Mouse (Mus musculus): ENCODE data around the gene Ndufs7.

GRCm38 (mm10) chr10:80238306-80238705 lies 10.6 kb upstream of the Ndufs7 start:
- TF ChIP-seq CTCF (IDR thresholded peaks at IDR 0.05; ENCODE audit: borderline replicate concordance, extremely low read depth, insufficient read depth, insufficient read length) = no peak
- no peak for TF ChIP-seq POLR2A (IDR thresholded peaks at IDR 0.05; ENCODE audit: borderline replicate concordance, extremely low read depth, insufficient read depth, insufficient read length, poor library complexity, severe bottlenecking)
